Mouse (Mus musculus) heart, embryonic 10.5 days (tissue): ENCODE results near the gene Gldc. TPM values are rescaled to one million over a fixed set of nuclear protein-coding genes. Genes with fewer than 3 reads are reported as not detected.

ENCODE experiments used
- DNase-seq: peaks from one replicate; pipeline ENCODE4 v3.0.0-alpha.2; 2017; ENCODE audit warnings: low spot score
- H3K27ac ChIP-seq: fragments of 300-500 bp; sonication (generic); 2 replicates; pipeline ENCODE4 v1.5.1; 2016; ENCODE audit warnings: mild to moderate bottlenecking
- H3K27me3 ChIP-seq: fragments of 300-500 bp; sonication (generic); 2 replicates; pipeline ENCODE4 v1.6.1; 2016; ENCODE audit warnings: mild to moderate bottlenecking; ENCODE audit not compliant: poor library complexity, insufficient read depth, severe bottlenecking
- H3K36me3 ChIP-seq: fragments of 300-500 bp; sonication (generic); 2 replicates; pipeline ENCODE4 v1.6.1; 2016; ENCODE audit warnings: mild to moderate bottlenecking, moderate library complexity
- H3K4me1 ChIP-seq: fragments of 300-500 bp; sonication (generic); 2 replicates; pipeline ENCODE4 v1.6.1; 2016; ENCODE audit warnings: mild to moderate bottlenecking
- H3K4me3 ChIP-seq: fragments of 300-500 bp; sonication (generic); 2 replicates; pipeline ENCODE4 v1.5.1; 2016; ENCODE audit warnings: mild to moderate bottlenecking, moderate library complexity
- H3K9me3 ChIP-seq: fragments of 300-500 bp; sonication (generic); 2 replicates; pipeline ENCODE4 v1.6.1; 2016; ENCODE audit warnings: mild to moderate bottlenecking, moderate library complexity
- WGBS: fragments of 180-500 bp; shearing (Covaris S2); methylation state at CpG from one replicate; pipeline ENCODE4 v1.1.7; 2016; 5-methylcytosine and 5-hydroxymethylcytosine counted together
- polyA plus RNA-seq: library from polyadenylated mRNA; unstranded; fragments of >200 nt; fragmentation: Nextera tagmentation; extraction: Ambion mirVana; gene quantifications from 2 replicates; pipeline ENCODE4 v1.2.1, GENCODE M21; 2016

Gldc gene
- polyA plus RNA-seq, 1 experiment from 2014 or later: 12.7 TPM

DNA sequence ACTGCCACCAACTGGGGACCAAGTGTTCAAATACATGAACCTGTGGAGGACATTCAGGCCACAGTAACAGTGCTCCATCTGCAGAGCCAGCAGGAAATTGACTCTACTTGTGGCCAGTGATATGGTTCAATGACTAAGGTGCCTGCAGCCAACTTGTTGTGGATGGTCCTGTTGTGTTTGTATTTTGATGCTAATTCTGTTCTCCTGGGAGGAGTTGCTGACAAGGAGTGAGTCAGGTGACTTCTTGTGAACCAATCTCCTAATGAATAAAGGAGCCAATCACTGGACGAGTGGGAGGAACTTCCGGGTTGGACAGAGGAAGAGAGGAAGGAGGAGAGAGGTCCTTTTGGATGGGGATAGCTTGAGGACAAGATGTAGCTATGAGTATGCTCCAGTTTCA, 10.3 kb upstream of the Gldc start:
- Histone ChIP-seq H3K4me3 (no peak overlapping the region), H3K9me3 (no peaks in the 10 kb centered on the region), H3K36me3 (no peaks in the 10 kb centered on the region), H3K27me3 (no peaks in the 10 kb centered on the region), H3K27ac (no peak overlapping the region), H3K4me1 (no peaks in the 10 kb centered on the region)
- WGBS: 77% methylated on average over 2 of the region's 2 CpGs
- no peak for DNase-seq

GRCm38 (mm10) chr19:30179979-30180378, 4.8 kb upstream of the Gldc start:
- no peak for DNase-seq
- Histone ChIP-seq H3K36me3 (no peaks in the 10 kb centered on the region), H3K27ac (no peak overlapping the region), H3K27me3 (peaks cover 12% of the 10 kb centered on the region), H3K4me1 (0 out of 2 replicates have a peak, but pooled peaks cover 6% of the 10 kb centered on the region), H3K9me3 (no peaks in the 10 kb centered on the region), H3K4me3 (no peak overlapping the region)
- WGBS: 80% methylated on average over 1 of the region's 1 CpGs

- Histone ChIP-seq H3K27me3 (peaks cover 30% of the 10 kb centered on the region), H3K4me1 (0 out of 2 replicates have a peak, but pooled peaks cover 6% of the 10 kb centered on the region), H3K36me3 (no peaks in the 10 kb centered on the region), H3K27ac (no peak overlapping the region), H3K4me3 (peak overlapping the region; percentile 74), H3K9me3 (no peaks in the 10 kb centered on the region)
- 3% methylated on average over 15 of the region's 15 CpGs for WGBS
- no peak for DNase-seq
Measured at GRCm38 (mm10) chr19:30174074-30174670, 1.1 kb downstream of the Gldc start.

- no peaks in the 10 kb centered on the region for H3K9me3 ChIP-seq
- H3K27ac ChIP-seq: no peak overlapping the region
- no peak for DNase-seq
- no peaks in the 10 kb centered on the region for H3K36me3 ChIP-seq
- H3K27me3 ChIP-seq: peaks cover 30% of the 10 kb centered on the region
- WGBS: 70% methylated on average over 8 of the region's 8 CpGs
- H3K4me1 ChIP-seq: 0 out of 2 replicates have a peak, but pooled peaks cover 6% of the 10 kb centered on the region
- no peak overlapping the region for H3K4me3 ChIP-seq
Measured at GRCm38 (mm10) chr19:30171346-30172055, 3.7 kb downstream of the Gldc start.

DNA sequence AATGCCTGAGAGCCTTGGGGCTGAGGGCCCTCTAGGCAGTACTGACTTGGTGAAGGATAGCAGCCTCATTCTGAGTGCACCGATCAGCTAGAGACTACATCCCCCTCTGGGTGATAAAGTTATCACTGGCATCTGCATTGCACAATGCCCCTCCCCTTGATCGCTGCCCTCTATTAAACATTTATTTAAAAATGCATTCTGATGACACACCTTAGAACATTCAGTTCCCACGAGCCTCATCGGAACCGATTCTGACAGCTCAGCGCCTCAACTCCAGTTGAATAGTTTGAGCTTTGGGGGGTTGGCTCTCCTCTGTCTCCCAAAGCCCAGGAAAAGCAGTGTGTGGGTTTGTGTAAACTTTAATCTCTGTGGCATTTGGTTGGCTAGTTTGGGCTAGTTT, 4.9 kb downstream of the Gldc start:
- no peaks in the 10 kb centered on the region for H3K9me3 ChIP-seq
- 0 out of 2 replicates have a peak, but pooled peaks cover 3% of the 10 kb centered on the region for H3K4me1 ChIP-seq
- H3K36me3 ChIP-seq: no peaks in the 10 kb centered on the region
- no peak overlapping the region for H3K4me3 ChIP-seq
- DNase-seq: no peak
- no peak overlapping the region for H3K27ac ChIP-seq
- WGBS: 89% methylated on average over 6 of the region's 6 CpGs
- H3K27me3 ChIP-seq: peaks cover 20% of the 10 kb centered on the region

DNA sequence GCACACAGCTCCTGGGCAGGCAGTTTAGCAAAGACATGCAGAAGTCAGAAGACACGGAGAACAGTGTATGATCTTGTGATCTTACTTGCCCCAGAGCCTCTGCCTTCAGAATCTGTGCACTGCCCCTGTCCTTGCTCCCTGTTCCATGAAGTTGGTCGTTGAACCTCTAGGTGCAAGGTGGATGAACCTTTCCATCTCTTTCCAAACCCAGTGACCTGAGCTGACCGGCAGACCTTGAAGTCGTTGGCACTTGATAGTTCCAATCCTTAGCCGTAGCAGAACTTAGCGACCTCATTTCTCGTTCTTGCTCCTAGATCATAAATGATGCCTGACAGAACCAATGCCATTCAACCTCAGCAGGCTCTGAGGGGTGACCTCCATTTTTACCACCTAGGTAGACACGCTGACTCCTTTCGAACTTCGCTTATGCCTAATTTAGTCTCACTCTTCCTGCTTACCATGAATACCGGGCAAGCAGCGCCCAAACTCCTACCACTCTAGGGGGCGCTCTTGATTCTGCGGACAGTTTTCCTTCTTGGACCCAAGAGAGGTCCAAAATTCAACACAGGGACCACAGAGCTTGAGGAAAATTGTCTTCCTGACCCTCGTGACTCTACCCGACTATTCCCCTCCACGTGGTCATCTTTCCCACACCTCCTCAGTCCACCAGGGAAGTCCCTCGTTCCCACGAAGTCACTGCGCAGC, 8.3 kb downstream of the Gldc start:
- no peaks in the 10 kb centered on the region for H3K9me3 ChIP-seq
- DNase-seq: no peak
- 85% methylated on average over 20 of the region's 20 CpGs for WGBS
- no peak overlapping the region for H3K27ac ChIP-seq
- no peaks in the 10 kb centered on the region for H3K4me1 ChIP-seq
- no peak overlapping the region for H3K4me3 ChIP-seq
- H3K36me3 ChIP-seq: no peaks in the 10 kb centered on the region
- H3K27me3 ChIP-seq: peaks cover 3% of the 10 kb centered on the region; the same call in 1 of the 2 replicates

GRCm38 (mm10) chr19:30164228-30164627, 11.0 kb downstream of the Gldc start:
- H3K4me1 ChIP-seq: no peaks in the 10 kb centered on the region
- WGBS: 83% methylated on average over 2 of the region's 2 CpGs
- no peaks in the 10 kb centered on the region for H3K36me3 ChIP-seq
- DNase-seq: no peak
- no peak overlapping the region for H3K4me3 ChIP-seq
- no peaks in the 10 kb centered on the region for H3K9me3 ChIP-seq
- no peak overlapping the region for H3K27ac ChIP-seq
- no peaks in the 10 kb centered on the region for H3K27me3 ChIP-seq

GRCm38 (mm10) chr19:30162808-30163207, 12.4 kb downstream of the Gldc start:
- Histone ChIP-seq H3K9me3 (no peaks in the 10 kb centered on the region), H3K27ac (no peak overlapping the region), H3K4me1 (no peaks in the 10 kb centered on the region), H3K4me3 (no peak overlapping the region), H3K27me3 (no peaks in the 10 kb centered on the region), H3K36me3 (no peaks in the 10 kb centered on the region)
- no peak for DNase-seq
- WGBS: 85% methylated on average over 5 of the region's 5 CpGs

DNA sequence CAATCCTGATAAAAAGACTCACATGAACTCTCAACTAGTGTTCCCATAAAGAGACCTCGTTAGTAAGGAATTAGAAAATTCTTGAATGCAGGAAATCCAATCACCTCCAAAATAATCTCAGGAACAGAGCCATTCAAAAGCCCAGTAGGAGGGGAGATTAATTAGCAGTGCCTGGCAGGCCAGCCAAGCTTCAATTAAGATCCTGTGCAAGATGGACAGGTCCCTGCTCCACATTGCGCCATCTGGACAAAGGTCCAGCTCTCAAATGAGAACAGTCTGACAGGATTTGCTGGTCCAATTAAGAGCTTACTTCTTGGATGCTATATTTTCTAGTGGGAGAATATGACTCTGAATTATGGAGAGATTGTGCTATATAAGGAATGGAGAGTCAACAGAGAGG, 15.2 kb downstream of the Gldc start:
- no peaks in the 10 kb centered on the region for H3K9me3 ChIP-seq
- WGBS: 74% methylated on average over 2 of the region's 2 CpGs
- H3K36me3 ChIP-seq: no peaks in the 10 kb centered on the region
- H3K4me1 ChIP-seq: no peaks in the 10 kb centered on the region
- H3K27me3 ChIP-seq: no peaks in the 10 kb centered on the region
- H3K4me3 ChIP-seq: no peak overlapping the region
- H3K27ac ChIP-seq: no peak overlapping the region
- no peak for DNase-seq

DNA sequence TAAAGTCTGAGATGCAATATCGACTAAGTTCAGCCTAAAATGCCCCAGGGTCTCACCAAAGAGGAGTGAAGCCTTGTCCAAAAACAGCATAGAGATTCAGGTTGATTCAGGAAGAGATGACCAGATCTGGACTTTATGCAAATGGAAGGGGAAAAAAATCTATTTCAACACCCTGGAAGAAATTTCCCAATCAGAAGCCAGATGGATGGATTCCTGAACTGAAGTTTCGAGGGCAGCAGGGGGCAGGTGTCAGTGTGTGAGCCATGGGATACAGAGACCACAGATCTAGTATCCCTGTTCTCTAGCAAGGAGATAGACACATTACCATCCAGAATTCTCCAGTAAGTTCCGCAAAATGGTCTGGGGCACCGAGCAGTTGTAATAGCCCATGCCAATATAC, 17.0 kb downstream of the Gldc start:
- H3K9me3 ChIP-seq: no peaks in the 10 kb centered on the region
- DNase-seq: no peak
- H3K4me1 ChIP-seq: no peaks in the 10 kb centered on the region
- 90% methylated on average over 4 of the region's 4 CpGs for WGBS
- H3K4me3 ChIP-seq: no peak overlapping the region
- no peak overlapping the region for H3K27ac ChIP-seq
- H3K27me3 ChIP-seq: no peaks in the 10 kb centered on the region
- no peaks in the 10 kb centered on the region for H3K36me3 ChIP-seq

- no peak for DNase-seq
- H3K27ac ChIP-seq: no peak overlapping the region
Measured at GRCm38 (mm10) chr19:30157031-30157687, 18.1 kb downstream of the Gldc start.

GRCm38 (mm10) chr19:30153729-30154128, 21.5 kb downstream of the Gldc start:
- DNase-seq: no peak
- H3K4me1 ChIP-seq: peaks cover 5% of the 10 kb centered on the region; the same call in 1 of the 2 replicates
- peaks cover 2% of the 10 kb centered on the region; the same call in 1 of the 2 replicates for H3K36me3 ChIP-seq
- no peak overlapping the region for H3K27ac ChIP-seq
- WGBS: 68% methylated on average over 3 of the region's 3 CpGs
- H3K27me3 ChIP-seq: no peaks in the 10 kb centered on the region
- no peak overlapping the region for H3K4me3 ChIP-seq
- no peaks in the 10 kb centered on the region for H3K9me3 ChIP-seq

More at GRCm38 (mm10) chr19:30157031-30157687, 18.1 kb downstream of the Gldc start:
- H3K27me3 ChIP-seq: no peaks in the 10 kb centered on the region
- WGBS: 85% methylated on average over 12 of the region's 12 CpGs
- H3K36me3 ChIP-seq: no peaks in the 10 kb centered on the region
- H3K4me1 ChIP-seq: no peaks in the 10 kb centered on the region
- no peak overlapping the region for H3K4me3 ChIP-seq
- H3K9me3 ChIP-seq: no peaks in the 10 kb centered on the region
